Comparison of ENCODE assay signal across 15 mouse cellular contexts in the genomic region with DNA sequence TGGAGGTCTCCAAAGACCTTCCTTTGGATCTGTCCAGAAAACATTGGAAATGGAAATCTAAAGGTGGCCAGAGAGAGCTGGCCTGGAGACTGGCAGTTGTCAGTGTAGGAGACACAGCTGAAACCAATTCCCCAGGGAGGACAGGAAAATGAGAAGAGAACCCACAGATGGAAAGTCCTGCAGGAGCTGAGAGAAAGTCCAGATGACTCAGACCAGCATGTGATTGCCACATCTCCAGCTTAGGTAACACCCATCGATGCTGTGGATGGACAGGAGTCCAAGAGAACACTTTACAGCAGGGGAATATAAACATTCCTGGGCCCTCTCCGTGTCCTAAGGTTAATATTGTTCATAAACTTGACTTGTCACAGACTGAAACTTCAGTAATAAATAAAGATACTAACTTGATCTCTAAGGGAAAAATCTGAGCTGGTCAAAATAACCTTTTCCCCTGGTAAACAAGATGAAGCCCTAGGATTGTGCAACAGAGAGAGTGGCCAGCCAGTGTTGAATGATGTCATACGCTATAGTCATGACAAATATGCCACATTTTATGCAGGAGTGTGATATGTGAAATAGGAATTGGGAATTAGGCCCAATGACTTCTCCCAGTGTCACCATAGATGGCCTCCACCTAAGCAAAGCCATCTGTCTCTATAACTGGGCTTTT.
A peak's percentile ranks its signal among the peaks of the same experiment; 100 is the strongest.
DNase-seq lines count a peak whose midpoint lies in the region; ATAC-seq lines count a peak whose summit lies in the region.
"Had no signal": no experiment of that assay in that cellular context is flagged by ENCODE, and none has a peak within 500 bp of the region (broad histone marks: within the 10 kb centered on the region; RNA-seq: fewer than 3 reads in every experiment).

No protein-coding gene starts in this region.

- peak; percentile 61 for ATAC-seq in liver, embryonic 13.5 days (ENCODE audit: low read depth)
- ATAC-seq: CD4-positive, CD25-positive, alpha-beta regulatory T cell, adult 4 months; forebrain, embryonic 14.5 days; Patski had no signal

- H3K27me3 ChIP-seq in liver, embryonic 13.5 days = no peaks in the 10 kb centered on the region
- H3K27me3 ChIP-seq: embryonic facial prominence, embryonic 12.5 days; hindbrain, embryonic 15.5 days; limb, embryonic 12.5 days; Patski had no signal

- H3K4me1 ChIP-seq in liver, embryonic 13.5 days (replicated peaks) = peaks cover 5% of the 10 kb centered on the region

- H3K36me3 ChIP-seq in liver, embryonic 13.5 days = no peaks in the 10 kb centered on the region
- H3K36me3 ChIP-seq: embryonic facial prominence, embryonic 12.5 days; hindbrain, embryonic 15.5 days; limb, embryonic 12.5 days had no signal

- H3K4me3 ChIP-seq in liver, embryonic 13.5 days (replicated peaks) = no peak overlapping the region
- H3K4me3 ChIP-seq: embryonic facial prominence, embryonic 12.5 days; hindbrain, embryonic 15.5 days; limb, embryonic 12.5 days had no signal

- no peak overlapping the region for H3K9ac ChIP-seq in liver, embryonic 13.5 days
- H3K9ac ChIP-seq: embryonic facial prominence, embryonic 12.5 days; hindbrain, embryonic 15.5 days; limb, embryonic 12.5 days had no signal

- H3K27ac ChIP-seq in liver, embryonic 13.5 days = peak overlapping the region; percentile 60
- H3K27ac ChIP-seq: embryonic facial prominence, embryonic 12.5 days; hindbrain, embryonic 15.5 days; limb, embryonic 12.5 days had no signal

- H3K4me2 ChIP-seq in liver, embryonic 13.5 days = no peak overlapping the region
- H3K4me2 ChIP-seq: embryonic facial prominence, embryonic 12.5 days; hindbrain, embryonic 15.5 days; limb, embryonic 12.5 days had no signal

- 46% methylated on average over 3 of the region's 3 CpGs for WGBS in liver, embryonic 13.5 days (ENCODE audit: insufficient replicate concordance)

- DNase-seq in gastrocnemius, adult 18-20 months (ENCODE audit: low spot score) = peak; percentile 73
- no peak for DNase-seq in gastrocnemius, postnatal 4 days (ENCODE audit: low spot score in 2 of 2)
- DNase-seq in lung, postnatal 14 days = peak; percentile 20
- no peak for DNase-seq in lung, postnatal 10 days
- no peak for DNase-seq in liver, embryonic 13.5 days
- DNase-seq in testis, postnatal 14 days (ENCODE audit: low spot score) = no peak
- DNase-seq in B cell, adult 2 months = no peak
- no peak for DNase-seq in testis, postnatal 10 days (ENCODE audit: low spot score)
- DNase-seq: cerebellum, postnatal 10 days had no signal

- H3K9me3 ChIP-seq in liver, embryonic 13.5 days (replicated peaks) = no peaks in the 10 kb centered on the region
- H3K9me3 ChIP-seq: embryonic facial prominence, embryonic 12.5 days; hindbrain, embryonic 15.5 days; limb, embryonic 12.5 days had no signal

Comparison
In these comparisons a context has a peak if more than half of its experiments do, and no peak if none do; other contexts are left out.
1. DNase-seq: peak in gastrocnemius, adult 18-20 months (single experiment) and lung, postnatal 14 days (single experiment); none in gastrocnemius, postnatal 4 days (0 of 2), lung, postnatal 10 days (single experiment), liver, embryonic 13.5 days (single experiment), testis, postnatal 14 days (single experiment), B cell, adult 2 months (0 of 2) and testis, postnatal 10 days (single experiment).